Mouse (Mus musculus) lung, postnatal 0 days (tissue): ENCODE measurements around the gene Mgat5.

Experiments
- CTCF ChIP-seq: IDR thresholded peaks from 2 replicates; pipeline ENCODE4 v1.5.1; 2016; ENCODE audit warnings: antibody characterized with exemption, mild to moderate bottlenecking
- EP300 ChIP-seq: IDR thresholded peaks from 2 replicates; pipeline ENCODE4 v1.6.1; 2016; ENCODE audit warnings: antibody characterized with exemption, mild to moderate bottlenecking, control low read depth

DNA sequence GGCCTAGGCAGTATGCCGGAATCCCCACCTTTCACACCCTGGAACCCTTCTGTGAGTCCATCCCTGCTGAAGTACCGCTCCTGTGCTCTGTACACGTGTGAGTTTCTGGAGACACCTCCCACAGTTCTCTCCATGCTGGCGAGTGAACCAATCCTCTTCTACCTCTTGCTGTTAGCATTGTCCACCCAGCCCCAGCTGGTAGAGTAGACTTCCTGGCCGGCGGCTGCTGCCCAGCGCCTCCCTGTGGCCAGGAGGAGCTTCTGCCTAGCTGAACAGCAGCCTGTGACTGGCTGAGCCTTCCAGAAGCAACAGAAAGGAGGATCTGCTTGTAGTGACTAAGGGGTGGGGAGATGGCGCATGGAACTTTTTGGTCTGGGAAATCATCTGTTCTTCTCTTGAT lies 279.4 kb downstream of the Mgat5 start:
- TF ChIP-seq CTCF (peak; percentile 16; the same call in 1 of the 2 replicates), EP300 (no peak)
